Mouse (Mus musculus) thymus, adult 2 months (tissue): ENCODE measurements around the gene Golgb1.

Experiments used
- CTCF ChIP-seq: fragments of 200-500 bp; IDR thresholded peaks from 2 replicates; pipeline ENCODE4 v1.5.1; 2012; ENCODE audit warnings: mild to moderate bottlenecking, control low read depth, low read length, moderate library complexity, borderline replicate concordance; ENCODE audit not compliant: control insufficient read depth, poor library complexity, insufficient read depth; ENCODE audit errors: extremely low read depth
- POLR2A ChIP-seq: fragments of 200-500 bp; IDR thresholded peaks from 2 replicates; pipeline ENCODE4 v1.6.1; 2012; ENCODE audit warnings: mild to moderate bottlenecking, low read length, control low read depth, moderate library complexity; ENCODE audit not compliant: control insufficient read depth, poor library complexity, insufficient read depth; ENCODE audit errors: extremely low read depth

GRCm38 (mm10) chr16:36912311-36912710 lies 37.4 kb downstream of the Golgb1 start:
- TF ChIP-seq CTCF (no peak), POLR2A (no peak)
